Mouse (Mus musculus) adrenal gland, postnatal 4 days (tissue): ENCODE results near the gene Myo5a. TPM values are rescaled to one million over a fixed set of nuclear protein-coding genes. Genes with fewer than 3 reads are reported as not detected.

Experiments
- total RNA-seq, 2 experiments: library from RNA; stranded (reverse); gene quantifications; 2 replicates each; pipeline ENCODE4 v1.2.3; 2021

The Myo5a gene
- total RNA-seq, 2 experiments from 2014 or later = 33.6 to 37.9 TPM

Other genes with a start within 250 kb of the Myo5a start
- gene Onecut1, start 209.1 kb upstream of the Myo5a start, total RNA-seq = 1 to 10 TPM; 1.4 to 2.4 TPM
- gene Fam214a, start 118.1 kb upstream of the Myo5a start, total RNA-seq = 10 to 100 TPM; 90.2 to 99.4 TPM
- 100 to 1,000 TPM; 246 to 283 TPM for gene Arpp19, start 33.4 kb upstream of the Myo5a start, total RNA-seq
- gene Myo5c, start 161.0 kb downstream of the Myo5a start, total RNA-seq = 1 to 10 TPM; 1.8 to 5.0 TPM
- 10 to 100 TPM; 33.8 to 37.2 TPM for gene Gnb5, start 235.3 kb downstream of the Myo5a start, total RNA-seq